Mouse (Mus musculus) forebrain, embryonic 11.5 days (tissue): Measurements from ENCODE around the gene Olfr173. TPM values are rescaled to one million over a fixed set of nuclear protein-coding genes. Genes with fewer than 3 reads are reported as not detected.

Source experiments
- ATAC-seq: fragments of 200-750 bp; cut with Nextera tagmentation; replicated peaks from 2 replicates; pipeline ENCODE4 v1.8.0; 2017; ENCODE audit warnings: moderate TSS enrichment; ENCODE audit not compliant: low FRiP score
- DNase-seq: peaks from one replicate; pipeline ENCODE4 v3.0.0-alpha.2; 2017; ENCODE audit warnings: low spot score
- H3K27ac ChIP-seq: fragments of 300-500 bp; sonication (generic); 2 replicates; pipeline ENCODE4 v1.5.1; 2014; ENCODE audit warnings: low read depth, low read length
- H3K27me3 ChIP-seq: fragments of 300-500 bp; sonication (generic); 2 replicates; pipeline ENCODE4 v1.6.1; 2014; ENCODE audit warnings: mild to moderate bottlenecking, low read length, mixed read lengths; ENCODE audit not compliant: control insufficient read depth, insufficient read depth
- H3K36me3 ChIP-seq: fragments of 300-500 bp; sonication (generic); 2 replicates; pipeline ENCODE4 v1.6.1; 2014; ENCODE audit warnings: mild to moderate bottlenecking, low read length, moderate library complexity, mixed read lengths; ENCODE audit not compliant: control insufficient read depth, insufficient read depth
- H3K4me1 ChIP-seq: fragments of 300-500 bp; sonication (generic); replicated peaks from 2 replicates; pipeline ENCODE4 v1.6.1; 2014; ENCODE audit warnings: low read length, mixed read lengths; ENCODE audit not compliant: control insufficient read depth, insufficient read depth
- H3K4me2 ChIP-seq: fragments of 300-500 bp; sonication (generic); 2 replicates; pipeline ENCODE4 v1.6.1; 2014; ENCODE audit warnings: low read depth, mild to moderate bottlenecking, low read length, moderate library complexity, mixed read lengths; ENCODE audit not compliant: severe bottlenecking
- H3K4me3 ChIP-seq: fragments of 300-500 bp; sonication (generic); 2 replicates; pipeline ENCODE4 v1.5.1; 2014; ENCODE audit warnings: low read depth, low read length
- H3K9ac ChIP-seq: fragments of 300-500 bp; sonication (generic); 2 replicates; pipeline ENCODE4 v1.6.1; 2014; ENCODE audit warnings: low read length
- H3K9me3 ChIP-seq: fragments of 300-500 bp; sonication (generic); 2 replicates; pipeline ENCODE4 v1.6.1; 2016; ENCODE audit warnings: low read length, mixed read lengths; ENCODE audit not compliant: control insufficient read depth
- WGBS: fragments of 180-500 bp; shearing (Covaris S2); extraction: QIAGEN DNeasy Blood & Tissue Kit; methylation state at CpG from one replicate; pipeline ENCODE4 v1.1.7; 2014; 5-methylcytosine and 5-hydroxymethylcytosine counted together
- microRNA-seq: library from miRNA; unstranded; fragments of <30 nt; microRNA quantifications from one replicate; pipeline ENCODE4, GENCODE M21; 2016; ENCODE audit not compliant: insufficient number of aligned reads
- polyA plus RNA-seq: library from polyadenylated mRNA; unstranded; fragments of >200 nt; fragmentation: Nextera tagmentation; extraction: Ambion mirVana; gene quantifications from 2 replicates; pipeline ENCODE4 v1.2.1, GENCODE M21; 2014

Olfr173 gene
- polyA plus RNA-seq: not detected in 2 replicates

DNA sequence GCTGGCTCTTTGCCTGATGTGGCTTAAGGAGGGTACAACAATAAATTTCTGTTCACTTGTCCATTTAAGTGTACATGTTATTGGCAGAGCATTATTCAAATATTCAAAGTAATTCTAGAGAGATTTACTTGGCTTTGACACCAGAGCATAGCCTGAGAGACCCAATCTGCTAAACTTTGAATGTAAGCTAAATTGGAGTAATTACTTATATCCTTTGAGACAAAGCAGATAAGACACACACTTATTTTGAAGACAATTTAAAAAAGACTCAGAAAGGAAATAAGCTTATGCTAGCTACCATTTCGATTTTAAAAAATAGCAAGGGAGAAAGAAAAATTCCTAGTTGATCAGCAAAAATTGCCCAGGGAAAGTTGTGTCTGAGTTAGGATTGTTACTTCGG lies at the start of gene Olfr173:
Gene Olfr173, minus strand, starts transcription at position 101 of the 400 bp plus-strand sequence.
- ATAC-seq (no peak), DNase-seq (no peak)
- H3K4me3 ChIP-seq: no peak within 1 kb of the TSS
- H3K4me1 ChIP-seq: no peaks in the 10 kb centered on the region
- WGBS: 83% methylated on average over 2 of the region's 2 CpGs
- no peak within 1 kb of the TSS for H3K27ac ChIP-seq
- H3K27me3 ChIP-seq: no peaks in the 10 kb centered on the region
- no peak within 1 kb of the TSS for H3K4me2 ChIP-seq
- no peaks in the 10 kb centered on the region for H3K36me3 ChIP-seq
- H3K9ac ChIP-seq: no peak within 1 kb of the TSS
- H3K9me3 ChIP-seq: no peaks in the 10 kb centered on the region

DNA sequence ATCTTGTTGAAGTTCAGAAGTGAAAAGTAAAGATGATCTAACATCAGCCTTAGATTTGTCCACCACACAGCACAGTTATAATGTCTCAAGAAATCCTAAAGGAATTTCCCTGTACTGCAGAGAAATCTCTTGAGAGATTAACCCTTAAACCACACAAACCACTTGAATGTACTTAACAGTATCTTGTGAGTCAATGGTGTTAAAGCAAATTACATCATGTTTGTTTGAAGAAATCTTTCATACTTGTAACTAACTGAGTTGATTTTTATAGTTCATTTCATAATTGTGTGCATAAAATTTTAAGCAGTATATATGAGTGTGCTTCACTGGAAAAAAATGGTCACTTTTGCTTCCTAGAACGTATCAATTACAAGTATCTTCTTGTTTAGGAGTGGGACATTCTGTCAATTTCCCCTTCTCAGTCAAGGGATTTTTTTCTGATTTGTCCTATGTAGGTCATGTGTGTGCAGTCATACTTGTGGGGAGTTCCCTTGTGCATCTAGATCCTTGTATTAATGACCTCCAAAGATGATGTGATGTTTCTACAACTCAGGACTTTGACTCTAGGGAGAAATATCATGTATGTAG lies 26.8 kb upstream of the Olfr173 start, which contains the start of gene Olfr175-ps1:
Gene Olfr175-ps1, minus strand, starts transcription at position 51 of the 588 bp plus-strand sequence.
- Histone ChIP-seq H3K9me3 (no peaks in the 10 kb centered on the region), H3K4me2 (no peak within 1 kb of the TSS), H3K4me1 (no peaks in the 10 kb centered on the region), H3K27me3 (no peaks in the 10 kb centered on the region), H3K4me3 (no peak within 1 kb of the TSS), H3K9ac (no peak within 1 kb of the TSS), H3K27ac (no peak within 1 kb of the TSS), H3K36me3 (no peaks in the 10 kb centered on the region)
- DNase-seq (no peak), ATAC-seq (no peak)
- WGBS: 83% methylated on average over 1 of the region's 1 CpGs

GRCm38 (mm10) chr16:58763076-58763475 lies 37.0 kb downstream of the Olfr173 start, which contains the start of gene Olfr172:
Gene Olfr172, minus strand, starts transcription at chr16:58763176.
- H3K9ac ChIP-seq: no peak within 1 kb of the TSS
- H3K27ac ChIP-seq: no peak within 1 kb of the TSS
- no peaks in the 10 kb centered on the region for H3K27me3 ChIP-seq
- no peak for DNase-seq
- ATAC-seq: no peak
- H3K4me1 ChIP-seq: no peaks in the 10 kb centered on the region
- H3K36me3 ChIP-seq: no peaks in the 10 kb centered on the region
- no peak within 1 kb of the TSS for H3K4me2 ChIP-seq
- 87% methylated on average over 1 of the region's 1 CpGs for WGBS
- H3K4me3 ChIP-seq: no peak within 1 kb of the TSS
- no peaks in the 10 kb centered on the region for H3K9me3 ChIP-seq

- H3K9me3 ChIP-seq: no peaks in the 10 kb centered on the region
- no peaks in the 10 kb centered on the region for H3K27me3 ChIP-seq
- H3K4me2 ChIP-seq: no peak overlapping the region
- H3K27ac ChIP-seq: no peak overlapping the region
- DNase-seq (no peak), ATAC-seq (no peak)
- H3K4me1 ChIP-seq: no peaks in the 10 kb centered on the region
- no peaks in the 10 kb centered on the region for H3K36me3 ChIP-seq
- no peak overlapping the region for H3K4me3 ChIP-seq
- no peak overlapping the region for H3K9ac ChIP-seq
These were observed 43.9 kb downstream of the Olfr173 start for GRCm38 (mm10) chr16:58756191-58756590.

- Histone ChIP-seq H3K9me3 (no peaks in the 10 kb centered on the region), H3K4me2 (no peak overlapping the region), H3K27me3 (no peaks in the 10 kb centered on the region), H3K4me3 (no peak overlapping the region), H3K36me3 (no peaks in the 10 kb centered on the region), H3K9ac (no peak overlapping the region), H3K4me1 (no peaks in the 10 kb centered on the region), H3K27ac (no peak overlapping the region)
- 19% methylated on average over 1 of the region's 1 CpGs for WGBS
- no peak for DNase-seq
- ATAC-seq: no peak
These were observed 48.8 kb downstream of the Olfr173 start for GRCm38 (mm10) chr16:58751314-58751713.

DNA sequence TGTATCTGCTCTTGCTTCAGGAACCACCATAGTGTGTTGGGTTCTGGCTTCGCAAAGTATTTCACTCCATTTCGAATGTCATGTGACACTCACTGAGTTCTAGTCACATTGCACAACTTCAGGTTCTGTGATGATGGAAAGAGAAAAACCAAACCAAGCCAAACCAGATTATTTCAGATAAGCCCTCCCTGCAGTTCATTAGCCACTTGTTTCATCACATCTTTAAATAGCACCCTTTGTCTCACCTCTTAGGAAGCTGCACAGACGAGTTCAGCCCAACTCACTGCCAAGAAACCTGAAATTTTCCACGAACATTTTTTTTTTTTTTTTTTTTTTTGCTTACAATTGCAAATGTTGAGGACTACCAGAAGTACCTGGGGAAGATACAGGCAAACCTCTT lies 53.4 kb downstream of the Olfr173 start:
- DNase-seq: no peak
- H3K9me3 ChIP-seq: no peaks in the 10 kb centered on the region
- WGBS: 76% methylated on average over 4 of the region's 4 CpGs
- no peaks in the 10 kb centered on the region for H3K4me1 ChIP-seq
- H3K36me3 ChIP-seq: no peaks in the 10 kb centered on the region
- no peaks in the 10 kb centered on the region for H3K27me3 ChIP-seq
- ATAC-seq: no peak
- no peak overlapping the region for H3K9ac ChIP-seq
- no peak overlapping the region for H3K4me2 ChIP-seq
- no peak overlapping the region for H3K4me3 ChIP-seq
- H3K27ac ChIP-seq: no peak overlapping the region

Small RNAs within 50 kb of the gene (microRNA-seq; reads per million reads assigned to microRNA genes)
- not detected for gene Gm27564

Other genes with a start within 250 kb of the Olfr173 start
- gene Gm813, start 183.3 kb downstream of the Olfr173 start, polyA plus RNA-seq: not detected in 2 replicates
- not detected in 2 replicates for gene E330017A01Rik, start 161.5 kb downstream of the Olfr173 start, polyA plus RNA-seq
- gene Cpox, start 130.0 kb downstream of the Olfr173 start, polyA plus RNA-seq: 20.6 and 22.0 TPM in 2 replicates
- not detected in 2 replicates for gene Gpr15, start 81.2 kb downstream of the Olfr173 start, polyA plus RNA-seq
- 115 and 116 TPM in 2 replicates for gene Cldnd1, start 72.4 kb downstream of the Olfr173 start, polyA plus RNA-seq
- not detected in 2 replicates for gene Olfr172, start 37.1 kb downstream of the Olfr173 start, polyA plus RNA-seq
- gene Olfr175-ps1, start 26.5 kb upstream of the Olfr173 start, polyA plus RNA-seq: not detected in 2 replicates
- gene Olfr177, start 74.5 kb upstream of the Olfr173 start, polyA plus RNA-seq: not detected in 2 replicates
- not detected in 2 replicates for gene Olfr178, start 91.8 kb upstream of the Olfr173 start, polyA plus RNA-seq
- not detected in 2 replicates for gene Olfr181, start 128.5 kb upstream of the Olfr173 start, polyA plus RNA-seq
- not detected in 2 replicates for gene Olfr180, start 129.1 kb upstream of the Olfr173 start, polyA plus RNA-seq
- gene Olfr183, start 195.1 kb upstream of the Olfr173 start, polyA plus RNA-seq: not detected in 2 replicates
- gene Olfr186, start 230.0 kb upstream of the Olfr173 start, polyA plus RNA-seq: not detected in 2 replicates
- not detected in 2 replicates for gene Olfr187, start 239.5 kb upstream of the Olfr173 start, polyA plus RNA-seq